Mouse (Mus musculus) Patski (cell line): ENCODE results near the gene Klf16. TPM values are rescaled to one million over a fixed set of nuclear protein-coding genes. Genes with fewer than 3 reads are reported as not detected.

Source experiments
- ATAC-seq: fragments of 100-300 bp; one replicate; pipeline ENCODE4 v1.8.0; 2021
- CTCF ChIA-PET: fragments of 350-600 bp; sonication (Branson Sonifier 250); formaldehyde crosslinking; loops from one replicate; lab custom pipeline; 2022; ENCODE audit warnings: inconsistent platforms; lab: Charles Lee
- POLR2A ChIA-PET: fragments of 350-600 bp; sonication (Branson Sonifier 250); formaldehyde crosslinking; loops from one replicate; lab custom pipeline; 2022; ENCODE audit warnings: antibody characterized with exemption, inconsistent platforms; lab: Charles Lee
- DNase-seq: peaks from one replicate; pipeline ENCODE4 v3.0.0-alpha.2; 2011; ENCODE audit warnings: low read depth, low spot score
- H3K27me3 ChIP-seq: fragments of 371-371 bp; one replicate; pipeline ENCODE4 v1.5.1; 2021
- CTCF ChIP-seq: fragments of 100-300 bp; IDR thresholded peaks from one replicate; pipeline ENCODE4 v1.5.1; 2021
- in situ Hi-C: fragments of 300-500 bp; cut with MboI; formaldehyde crosslinking; loops from 3 replicates; pipeline ENCODE4 v1.11.1; 2018; ENCODE audit warnings: low pct_unique_long_range_greater_than_20kb, mixed read lengths
- polyA plus RNA-seq: library from polyadenylated mRNA; unstranded; gene quantifications from one replicate; pipeline ENCODE4 v1.2.3, GENCODE M21; 2021

The Klf16 gene
- polyA plus RNA-seq, 1 experiment from 2014 or later: 18.7 TPM

DNA sequence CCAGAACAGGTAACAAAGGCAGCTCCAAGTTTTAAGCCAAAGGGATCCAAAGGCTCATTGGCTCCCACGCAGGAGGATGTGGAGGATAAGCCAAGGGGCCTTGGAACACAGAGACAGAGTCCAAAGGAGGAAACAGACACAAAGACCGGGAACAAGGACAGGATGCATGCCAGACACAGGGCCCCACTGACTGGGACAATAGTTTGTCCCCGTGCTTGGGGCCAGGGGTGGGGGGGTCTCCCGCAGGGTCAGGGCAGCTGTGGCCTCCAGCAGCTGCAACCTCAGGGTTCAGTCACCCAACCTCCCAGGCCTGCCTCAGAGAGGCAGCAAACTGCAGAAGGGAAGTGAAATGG, 10.2 kb upstream of the Klf16 start:
- no peak for TF ChIP-seq CTCF
- H3K27me3 ChIP-seq: no peaks in the 10 kb centered on the region
- DNase-seq (no peak), ATAC-seq (no peak)
- CTCF ChIA-PET: interaction anchor here (0.9 to 1.0 kb wide), 2 partner anchors 8 to 74 kb away, joined by 3 to 5 read pairs; no protein-coding TSS in a partner anchor
- in situ Hi-C loops: no loop called here
- POLR2A ChIA-PET: no interaction called here

DNA sequence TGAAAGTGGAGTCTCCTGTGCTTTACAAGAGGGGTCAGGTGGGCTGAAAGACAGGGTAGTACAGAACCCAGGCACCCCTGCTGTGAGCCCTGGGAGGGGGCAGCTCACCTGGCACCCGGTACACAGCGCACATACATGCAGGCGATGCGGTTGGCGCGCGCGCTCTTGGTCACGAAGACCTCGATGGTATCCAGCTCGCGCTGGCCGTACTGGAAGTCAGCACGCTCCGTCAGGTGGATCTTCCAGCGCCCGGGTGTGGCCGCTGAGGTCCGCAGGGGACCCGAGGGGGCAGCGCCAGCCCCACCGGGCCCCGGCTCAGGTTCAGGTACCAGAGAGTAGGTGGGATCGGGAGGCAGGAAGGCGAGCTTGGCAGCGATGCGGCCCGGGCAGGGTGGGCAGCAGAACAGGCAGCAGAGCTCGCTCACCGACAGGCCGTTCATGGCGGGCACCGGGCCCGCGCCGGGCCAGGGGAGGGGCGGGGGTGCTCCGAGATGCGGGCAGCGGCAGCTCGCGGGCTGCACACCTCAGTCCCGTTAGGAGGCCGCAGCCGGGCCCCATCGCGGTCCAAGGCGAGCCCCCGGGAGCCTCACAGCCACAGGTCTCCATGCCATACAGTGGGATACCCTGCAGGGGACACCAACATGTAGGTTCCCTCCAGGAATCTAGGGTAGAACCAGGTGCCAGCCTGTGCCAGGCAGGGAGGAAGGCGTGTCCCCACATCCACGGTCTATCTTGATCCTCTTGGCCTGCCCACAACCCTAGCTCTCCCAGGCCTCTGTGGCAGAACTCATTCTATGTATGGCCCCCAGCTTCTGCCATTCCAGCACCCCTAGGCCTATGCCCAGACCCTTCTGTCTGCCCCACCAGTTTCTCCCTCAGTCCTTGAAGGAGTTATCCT, 9.5 kb upstream of the Klf16 start:
- in situ Hi-C loops: no loop called here
- no peak for TF ChIP-seq CTCF
- ATAC-seq: no peak
- ChIA-PET POLR2A (no interaction called here), CTCF (interaction anchor here (0.9 to 1.0 kb wide), 2 partner anchors 8 to 74 kb away, joined by 3 to 5 read pairs; no protein-coding TSS in a partner anchor)
- DNase-seq: no peak
- H3K27me3 ChIP-seq: no peaks in the 10 kb centered on the region

DNA sequence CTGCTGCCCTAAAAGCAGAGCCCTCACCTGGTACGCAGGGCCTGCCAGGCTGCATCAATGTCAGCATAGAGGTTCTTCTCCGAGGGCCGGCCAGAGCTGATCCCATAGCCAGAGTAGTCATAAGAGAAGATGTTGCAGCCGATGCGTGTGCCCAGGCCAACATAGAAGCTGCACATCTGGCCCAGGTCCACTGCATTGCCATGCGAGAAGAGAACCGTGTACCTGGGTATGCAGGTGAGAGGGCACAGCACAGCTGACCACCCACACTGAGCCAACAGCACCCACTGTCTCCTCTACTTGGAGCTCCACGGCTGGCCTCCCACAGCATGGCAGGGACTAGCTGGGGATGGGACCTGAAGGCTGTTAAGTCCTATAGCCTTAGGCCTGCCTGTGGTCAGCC, 8.5 kb upstream of the Klf16 start:
- in situ Hi-C loops: no loop called here
- H3K27me3 ChIP-seq: no peaks in the 10 kb centered on the region
- ChIA-PET CTCF (interaction anchor here (1.4 kb wide), 1 partner anchor 12 kb away, joined by 3 read pairs; no protein-coding TSS in a partner anchor), POLR2A (no interaction called here)
- ATAC-seq (no peak), DNase-seq (no peak)
- TF ChIP-seq CTCF: no peak

DNA sequence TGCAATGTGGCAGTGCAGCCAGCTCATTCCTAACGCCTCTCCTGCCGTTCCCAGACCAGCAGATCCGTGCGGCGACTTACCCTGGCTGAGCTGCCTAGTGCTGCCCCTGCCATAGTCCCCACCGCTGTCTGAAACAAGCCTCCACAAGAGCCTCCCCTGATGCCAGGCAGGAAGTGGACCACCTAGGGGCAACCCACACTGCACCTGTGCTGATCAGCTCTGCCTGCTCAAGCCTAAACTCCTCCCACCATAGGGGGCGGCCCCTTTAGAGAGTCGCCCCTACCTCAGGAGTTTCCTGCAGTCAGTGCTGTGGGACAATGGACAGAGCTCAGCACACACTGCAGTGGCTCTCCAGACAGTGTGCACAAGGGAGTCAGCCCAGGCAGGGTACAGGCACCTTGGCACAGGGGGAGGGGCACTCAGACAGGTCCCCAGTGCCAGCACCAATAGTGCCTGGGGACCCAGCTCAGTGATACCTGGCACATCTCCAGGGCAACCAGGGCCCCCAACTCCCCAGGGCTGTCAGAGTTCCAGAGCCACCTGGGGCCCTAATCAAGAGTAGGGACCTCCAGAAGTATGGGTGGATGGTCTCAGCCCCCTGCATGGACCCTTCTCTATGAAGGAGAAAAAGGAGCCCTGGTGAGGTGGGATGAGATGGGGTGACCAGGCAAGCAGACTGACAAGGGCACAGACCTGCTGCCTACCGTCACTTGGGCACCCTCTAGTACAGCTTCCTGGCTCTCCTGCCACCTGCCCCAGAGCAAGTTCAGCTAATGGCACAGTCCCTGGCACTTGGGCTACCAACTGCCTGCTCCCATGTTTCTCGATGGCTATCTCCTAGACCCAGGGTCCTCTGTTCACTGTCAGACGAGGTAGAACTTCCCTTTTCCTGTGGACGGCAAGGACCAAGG, 7.8 kb upstream of the Klf16 start:
- ChIA-PET POLR2A (no interaction called here), CTCF (interaction anchor here (0.9 to 1.4 kb wide), 2 partner anchors 11 to 23 kb away, joined by 3 read pairs; partner anchors contain the start of gene Rexo1)
- in situ Hi-C loops: no loop called here
- no peaks in the 10 kb centered on the region for H3K27me3 ChIP-seq
- no peak for TF ChIP-seq CTCF
- no peak for ATAC-seq
- DNase-seq: no peak

DNA sequence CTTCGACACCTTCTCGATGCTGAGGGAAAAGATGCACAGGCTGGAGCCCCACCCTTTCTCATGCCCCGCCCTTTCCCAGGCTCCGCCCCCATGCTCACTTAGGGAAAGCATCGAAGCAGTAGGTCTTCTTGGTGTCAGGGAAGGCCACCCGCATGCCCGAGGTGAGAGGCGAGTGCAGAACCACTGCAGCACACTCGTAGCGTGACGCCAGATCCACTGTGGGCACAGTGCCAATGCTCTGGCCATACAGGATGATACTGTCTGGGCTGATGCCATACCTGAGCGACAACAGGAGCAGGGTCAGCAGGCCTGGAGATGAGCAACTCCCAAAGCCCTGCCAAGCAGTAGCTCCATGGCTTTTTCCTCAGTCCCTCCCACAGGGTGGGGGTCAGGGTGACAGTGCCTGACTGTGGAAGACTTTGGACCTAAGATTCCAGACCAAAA, 6.9 kb upstream of the Klf16 start:
- ChIA-PET POLR2A (no interaction called here), CTCF (interaction anchor here (0.9 kb wide), 1 partner anchor 22 kb away, joined by 3 read pairs; the partner anchor contains the start of gene Rexo1)
- ATAC-seq: no peak
- TF ChIP-seq CTCF: no peak
- in situ Hi-C loops: no loop called here
- no peak for DNase-seq
- no peaks in the 10 kb centered on the region for H3K27me3 ChIP-seq

DNA sequence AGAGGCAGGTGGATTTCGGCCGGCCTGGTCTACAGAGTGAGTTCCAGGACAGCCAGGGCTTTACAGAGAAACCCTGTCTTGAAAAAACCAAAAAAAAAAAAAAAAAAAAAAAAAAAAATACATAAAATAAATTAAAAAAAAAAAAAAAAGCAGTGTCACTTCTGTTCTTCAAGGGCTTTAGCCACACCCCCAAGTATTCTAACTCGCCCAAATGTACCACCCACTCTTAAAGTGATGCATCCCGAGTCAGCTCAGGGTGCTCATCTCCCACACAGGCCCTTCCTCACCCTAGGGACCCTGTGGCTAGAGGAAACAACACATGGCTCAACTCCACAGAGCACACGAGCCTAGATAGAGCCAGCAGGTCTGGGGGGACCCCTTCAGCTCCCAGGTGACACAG, 5.9 kb upstream of the Klf16 start:
- DNase-seq (no peak), ATAC-seq (no peak)
- H3K27me3 ChIP-seq: no peaks in the 10 kb centered on the region
- ChIA-PET CTCF (no interaction called here), POLR2A (no interaction called here)
- in situ Hi-C loops: no loop called here
- no peak for TF ChIP-seq CTCF

DNA sequence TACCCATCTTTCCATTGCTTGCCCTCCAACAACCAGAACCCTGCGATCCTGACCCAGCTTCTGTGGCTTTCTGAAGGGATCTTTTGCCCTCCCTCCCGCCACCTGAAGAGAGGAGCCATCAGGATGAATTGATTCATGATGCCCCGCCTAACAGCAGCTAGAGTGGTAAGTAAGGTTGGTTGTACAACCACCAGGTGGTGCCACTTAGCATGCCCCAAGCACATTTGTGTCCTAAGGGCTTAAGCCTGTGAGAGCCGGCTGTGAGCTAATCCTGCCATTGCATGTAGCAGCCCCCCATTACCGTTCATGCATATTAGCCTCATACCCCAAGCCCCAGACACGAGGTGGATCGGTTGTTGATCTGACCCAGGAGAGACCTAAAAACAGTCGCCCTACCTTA, 1.8 kb upstream of the Klf16 start:
- in situ Hi-C loops: loop anchor here (5.0 kb wide), 1 partner anchor 108 kb away; no protein-coding TSS in a partner anchor
- DNase-seq (no peak), ATAC-seq (no peak)
- CTCF ChIA-PET: interaction anchor here (0.5 to 2.6 kb wide), 22 partner anchors 8 to 176 kb away, joined by 3 to 21 read pairs (median 4); partner anchors contain the start of genes Abhd17a, Mknk2 and Rexo1
- POLR2A ChIA-PET: interaction anchor here (0.7 to 1.2 kb wide), 3 partner anchors 11 to 99 kb away, joined by 3 to 5 read pairs (median 4); partner anchors contain the start of genes Abhd17a, Mknk2 and Rexo1
- no peak for TF ChIP-seq CTCF
- H3K27me3 ChIP-seq: no peaks in the 10 kb centered on the region

DNA sequence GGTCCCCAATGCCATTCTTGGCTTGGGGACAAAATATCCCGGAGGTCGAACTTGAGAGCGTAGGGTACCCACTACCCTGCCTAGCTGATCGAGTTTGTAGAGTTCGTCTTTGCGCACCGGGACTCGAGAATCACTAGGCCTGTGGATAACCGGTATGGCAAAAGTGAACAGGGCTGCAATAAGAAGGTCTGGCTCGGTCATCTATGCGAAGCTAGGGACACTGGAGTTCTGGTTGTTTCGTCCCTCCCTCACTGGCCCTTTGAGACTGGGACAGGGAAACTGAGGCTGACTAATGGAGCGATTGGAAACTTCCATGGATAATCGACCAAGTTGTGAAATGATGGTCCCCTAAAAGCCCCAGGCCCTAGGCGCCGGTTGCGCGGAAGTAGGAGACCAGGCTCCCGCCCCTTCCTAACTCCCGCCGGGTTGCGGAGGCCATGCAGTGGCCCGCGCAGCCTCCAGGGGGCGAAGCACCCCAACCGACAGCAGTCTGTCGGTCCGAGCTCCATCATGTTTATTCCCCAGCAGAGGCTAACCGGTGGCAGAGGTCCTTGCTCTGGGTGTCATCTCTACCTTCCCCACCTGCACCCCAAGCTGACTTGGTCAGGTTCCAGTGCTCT, 1.1 kb upstream of the Klf16 start:
- no peaks in the 10 kb centered on the region for H3K27me3 ChIP-seq
- DNase-seq (no peak), ATAC-seq (peak; percentile 19)
- ChIA-PET POLR2A (interaction anchor here (0.6 to 1.2 kb wide), 4 partner anchors 11 to 110 kb away, joined by 3 to 5 read pairs (median 4); partner anchors contain the start of genes Abhd17a, Mknk2 and Rexo1), CTCF (interaction anchor here (0.5 to 2.6 kb wide), 21 partner anchors 8 to 176 kb away, joined by 3 to 21 read pairs (median 4); partner anchors contain the start of genes Abhd17a, Mknk2 and Rexo1)
- in situ Hi-C loops: loop anchor here (5.0 kb wide), 1 partner anchor 109 kb away; no protein-coding TSS in a partner anchor
- no peak for TF ChIP-seq CTCF

DNA sequence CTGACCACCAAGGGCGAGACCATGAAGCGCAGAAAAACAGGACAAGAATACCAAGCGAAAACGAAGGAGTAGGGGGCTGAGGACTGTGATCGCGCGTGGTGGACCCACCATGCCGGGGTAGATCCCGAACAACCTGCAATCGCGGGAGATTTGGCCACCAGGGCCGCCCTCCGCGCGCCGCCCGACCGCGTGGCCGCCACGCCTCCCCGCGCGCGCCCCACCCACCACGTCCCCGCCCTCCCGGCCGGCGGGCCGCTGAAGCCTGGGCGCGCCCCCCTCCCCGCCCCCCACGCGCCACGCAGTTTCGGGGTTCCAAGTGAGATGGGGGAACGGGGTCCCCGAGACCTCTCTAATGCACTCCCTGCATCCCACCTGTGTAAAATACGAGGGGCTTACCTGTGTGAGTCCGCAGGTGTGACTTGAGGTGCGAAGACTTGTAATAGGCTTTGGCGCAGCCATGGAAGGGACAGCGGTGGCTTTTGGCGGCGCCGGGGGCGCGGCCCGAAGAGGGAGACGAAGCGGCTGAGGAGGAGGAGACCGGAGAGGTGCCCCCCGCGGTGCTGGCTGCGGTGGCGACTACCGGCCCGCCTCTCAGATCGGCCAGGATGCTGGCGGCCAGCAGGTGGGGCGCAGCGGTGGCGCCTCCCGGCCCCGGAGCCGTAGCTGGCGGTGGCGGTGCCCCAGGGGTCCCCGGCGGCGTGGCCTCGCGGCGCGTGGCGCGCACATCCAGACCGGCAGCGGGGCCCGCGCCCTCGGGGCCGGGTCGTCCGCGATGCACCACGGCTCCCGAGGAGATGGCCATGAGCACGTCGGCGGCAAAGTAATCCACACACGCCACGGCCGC, 548 bp downstream of the Klf16 start:
- no peaks in the 10 kb centered on the region for H3K27me3 ChIP-seq
- in situ Hi-C loops: loop anchor here (5.0 kb wide), 1 partner anchor 111 kb away; no protein-coding TSS in a partner anchor
- CTCF ChIA-PET: no interaction called here
- no peak for ATAC-seq
- no peak for TF ChIP-seq CTCF
- no peak for DNase-seq
- POLR2A ChIA-PET: no interaction called here
